Mouse (Mus musculus): ENCODE measurements around the gene 1810062G17Rik.

The 1810062G17Rik gene

DNA sequence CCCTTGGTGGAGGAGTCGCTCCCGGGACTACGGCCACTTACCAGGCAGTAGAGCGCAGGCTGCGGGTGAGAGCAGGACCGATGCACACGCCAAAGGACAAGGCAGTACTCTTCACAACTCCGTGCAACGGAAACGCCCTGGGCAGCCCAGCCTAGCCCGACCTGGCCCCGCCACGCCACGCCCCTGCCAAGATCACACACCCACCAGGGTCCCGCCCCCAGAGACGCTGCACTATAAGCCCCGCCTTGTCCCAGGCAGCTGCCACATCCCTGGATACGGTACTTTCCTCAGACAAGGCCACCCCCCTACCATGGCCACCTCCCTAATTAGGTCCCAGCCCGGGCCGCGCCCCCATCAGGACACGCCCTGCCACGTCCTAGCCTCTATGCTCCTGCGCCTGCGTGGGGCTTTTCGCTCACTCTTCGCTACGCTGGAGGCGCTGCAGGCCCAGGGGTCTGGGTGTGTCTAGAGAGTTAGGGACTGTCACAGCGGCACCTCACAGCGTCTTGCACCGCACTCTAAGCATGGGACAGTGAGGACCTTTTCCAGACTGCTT, at the start of gene 1810062G17Rik, which contains the start of gene Anxa5:
Gene 1810062G17Rik (plus strand): TSS at position 406 of the 556 bp plus-strand sequence.
Gene Anxa5 (minus strand): TSS at position 363 of the 556 bp plus-strand sequence.
- DNase-seq: peak; percentile 85 to 91

DNA sequence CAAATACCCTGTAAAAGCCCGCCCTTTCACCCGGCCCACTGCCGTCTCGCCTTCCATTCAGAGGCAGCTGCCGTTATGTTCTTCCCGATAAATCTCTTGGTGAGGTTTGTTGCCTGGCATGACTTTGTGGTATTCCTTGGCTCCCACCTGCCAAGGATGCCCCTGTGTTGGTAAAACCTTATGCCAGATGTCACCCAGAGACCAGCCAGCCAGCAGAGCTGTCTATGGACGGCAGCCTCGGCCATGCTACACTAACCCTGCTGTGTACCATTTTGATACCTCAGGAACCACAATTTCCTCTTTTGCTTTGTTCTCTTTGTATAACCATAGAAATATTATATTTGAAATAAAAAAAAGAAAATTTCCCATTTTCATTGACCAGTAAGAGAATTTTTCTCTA, 48.4 kb upstream of the 1810062G17Rik start:
- DNase-seq: no peak

DNA sequence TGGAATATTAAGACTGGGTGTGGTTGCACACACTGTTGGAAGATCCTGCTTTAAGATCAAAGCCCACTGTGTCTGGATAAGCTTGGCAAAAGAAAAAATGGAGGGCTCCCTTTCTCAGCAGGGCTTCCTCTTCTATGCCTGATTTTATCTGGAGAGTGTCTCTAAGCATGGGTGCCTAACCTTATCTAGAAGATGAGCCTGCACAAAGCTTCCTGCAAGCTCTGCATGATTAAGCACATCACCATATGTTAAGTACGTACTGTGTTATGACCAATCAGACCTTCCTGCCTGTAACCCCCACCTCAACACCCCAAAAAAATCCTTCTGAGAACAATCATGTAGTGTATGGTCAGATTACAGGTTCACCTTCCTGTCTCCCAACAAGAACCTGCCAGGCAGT, 45.4 kb upstream of the 1810062G17Rik start:
- DNase-seq: no peak

DNA sequence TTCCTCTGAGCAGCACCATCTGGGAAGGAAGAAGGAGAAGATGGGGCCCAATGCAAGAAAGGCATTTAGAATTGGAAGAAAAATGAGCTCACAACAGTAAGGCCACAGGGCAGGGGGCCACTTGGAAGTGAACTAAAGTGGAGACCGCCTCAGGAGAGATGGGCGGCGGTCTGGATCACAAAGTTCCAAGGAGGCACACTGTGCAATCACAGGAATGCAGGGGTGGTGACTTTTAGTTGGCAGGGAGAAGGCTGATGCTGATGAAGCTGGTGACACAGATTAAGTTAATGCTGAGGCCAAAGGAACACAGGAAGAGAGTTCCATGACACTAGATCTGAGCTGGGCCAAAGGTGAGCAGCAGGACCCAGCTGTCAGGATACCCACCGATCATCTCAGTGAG, 35.5 kb upstream of the 1810062G17Rik start:
- no peak for DNase-seq

DNA sequence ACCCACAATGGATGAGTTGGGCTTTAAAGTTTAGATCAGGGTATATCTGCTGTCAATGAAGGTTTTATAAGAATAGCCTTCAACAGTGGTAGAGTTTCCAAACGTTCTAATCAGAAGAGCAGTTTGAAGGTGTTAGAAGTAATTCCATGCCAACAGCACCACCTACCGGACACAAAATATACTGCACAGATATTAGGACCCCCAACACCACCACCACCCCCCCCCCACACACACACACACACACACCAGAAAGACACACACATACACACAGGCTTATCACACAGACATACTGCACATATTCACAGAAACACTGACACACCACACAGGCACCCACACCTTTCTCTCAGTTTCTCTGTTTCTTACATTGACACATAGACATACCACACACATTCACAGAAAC, 33.3 kb upstream of the 1810062G17Rik start:
- DNase-seq: peak; percentile 79 to 86

DNA sequence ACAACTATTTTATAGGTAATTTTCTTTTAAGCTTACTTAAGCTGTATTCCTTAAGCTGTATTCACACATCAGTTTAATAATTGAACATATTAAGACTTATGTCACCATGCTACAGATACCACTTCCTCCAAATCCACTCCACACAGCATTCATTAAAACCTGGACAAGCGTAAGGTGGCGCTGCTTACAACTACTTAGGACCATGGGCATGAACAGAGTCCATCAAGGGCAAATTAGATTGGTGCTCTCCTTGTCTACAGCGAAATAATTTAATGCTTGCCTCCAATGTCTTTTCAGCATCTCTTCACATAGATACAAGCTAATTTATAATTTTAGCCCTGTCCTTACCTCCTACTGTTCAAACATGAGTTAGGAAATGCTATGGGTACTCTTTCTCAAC, 29.7 kb upstream of the 1810062G17Rik start:
- no peak for DNase-seq

DNA sequence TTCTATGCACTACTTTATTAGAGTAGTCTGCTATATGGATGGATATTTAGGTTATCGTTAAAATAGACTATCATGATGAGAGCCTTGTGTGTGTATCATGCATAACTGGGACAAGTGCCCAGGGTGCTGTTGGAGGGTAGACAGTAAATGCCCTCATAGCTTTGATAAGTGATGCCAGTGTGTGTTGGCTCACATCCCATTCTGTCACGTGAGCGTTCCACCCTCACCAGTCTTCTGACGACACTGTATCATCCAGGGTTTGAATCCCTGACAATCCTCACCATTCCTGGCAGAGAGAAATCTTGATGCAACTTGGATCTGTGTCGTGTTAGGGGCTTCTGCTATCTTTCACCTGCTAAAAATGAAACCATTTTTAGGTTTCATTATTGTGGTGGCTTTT, 29.2 kb upstream of the 1810062G17Rik start:
- peak in 1 of 2 experiments; percentile 15 for DNase-seq

DNA sequence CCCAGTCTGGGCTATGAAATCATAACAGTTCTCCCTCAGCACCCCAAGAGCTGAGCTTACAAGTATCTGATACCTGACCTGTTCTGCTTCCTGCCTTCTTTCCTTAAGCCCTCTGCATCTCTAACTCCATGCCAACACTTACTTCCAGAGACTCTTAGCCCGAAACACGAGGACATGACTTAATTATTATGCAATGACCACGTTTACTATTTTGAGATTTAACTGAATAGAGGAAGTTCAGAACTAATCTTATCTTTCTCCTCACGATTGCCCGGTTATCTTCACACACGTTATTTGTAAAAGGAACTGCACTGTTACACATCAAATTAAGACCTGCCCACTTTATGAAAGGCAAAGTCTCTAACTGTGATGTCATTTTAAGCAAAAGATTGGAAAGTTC, 28.8 kb upstream of the 1810062G17Rik start:
- no peak for DNase-seq

DNA sequence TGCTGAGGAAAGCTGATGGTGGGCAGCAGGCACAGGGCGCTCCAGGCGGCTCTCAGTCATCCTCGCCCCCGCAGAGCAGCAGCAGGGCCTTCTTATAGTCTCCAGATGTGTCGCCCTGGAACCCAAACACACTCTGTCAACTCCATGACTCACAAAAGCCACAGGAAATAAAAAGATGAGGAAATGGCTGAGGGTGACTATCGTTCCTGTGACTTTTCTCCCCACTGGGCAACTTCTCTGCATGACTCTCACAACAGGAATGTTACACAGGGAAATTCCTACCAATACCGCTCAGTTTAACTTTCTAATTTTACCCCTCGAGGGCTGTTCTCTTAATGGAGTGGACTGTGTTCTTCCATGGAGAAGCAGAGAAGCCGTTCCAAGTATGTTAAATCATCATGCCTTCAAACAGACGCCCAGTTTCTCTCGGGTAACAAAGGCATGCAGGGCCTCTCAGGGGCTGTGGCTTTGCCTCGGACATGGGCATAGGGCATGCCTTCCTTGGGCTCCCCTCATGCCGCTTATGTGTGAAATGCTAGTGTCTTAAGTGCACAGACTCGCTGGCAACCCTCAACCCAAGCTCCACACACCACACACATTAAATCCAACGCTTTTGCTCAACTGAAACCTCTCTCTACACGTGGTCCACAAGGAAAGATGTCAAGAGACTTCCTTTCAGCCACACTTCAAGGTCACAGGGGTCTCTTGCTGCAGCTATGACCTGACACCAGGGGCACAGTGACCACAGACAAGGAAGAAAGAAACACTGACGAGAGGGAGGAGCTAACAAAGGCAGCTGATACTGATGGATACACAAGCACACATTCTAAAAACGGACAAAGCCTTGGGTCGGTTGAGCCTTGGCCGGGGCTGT, 26.2 kb upstream of the 1810062G17Rik start:
- DNase-seq: no peak

DNA sequence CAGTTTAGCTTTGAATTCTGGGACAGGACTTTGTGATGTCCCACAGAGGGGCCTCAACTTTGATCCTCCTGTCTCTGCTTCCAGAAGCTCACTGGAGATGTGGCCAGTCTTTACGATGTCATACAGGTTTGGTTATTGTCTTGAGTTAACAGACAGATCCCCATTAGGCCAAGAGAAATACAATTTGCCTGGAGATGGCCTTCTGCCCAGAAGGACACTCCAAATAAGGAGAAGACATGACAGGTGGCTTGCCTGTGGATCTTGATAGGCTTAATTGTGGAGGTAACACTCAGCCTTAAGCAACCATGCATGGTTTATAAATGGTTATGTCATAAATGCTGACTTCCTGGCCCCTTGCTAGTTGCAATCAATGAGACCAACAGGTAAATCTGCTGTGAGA, 23.2 kb upstream of the 1810062G17Rik start:
- DNase-seq: peak in 1 of 2 experiments; percentile 11

DNA sequence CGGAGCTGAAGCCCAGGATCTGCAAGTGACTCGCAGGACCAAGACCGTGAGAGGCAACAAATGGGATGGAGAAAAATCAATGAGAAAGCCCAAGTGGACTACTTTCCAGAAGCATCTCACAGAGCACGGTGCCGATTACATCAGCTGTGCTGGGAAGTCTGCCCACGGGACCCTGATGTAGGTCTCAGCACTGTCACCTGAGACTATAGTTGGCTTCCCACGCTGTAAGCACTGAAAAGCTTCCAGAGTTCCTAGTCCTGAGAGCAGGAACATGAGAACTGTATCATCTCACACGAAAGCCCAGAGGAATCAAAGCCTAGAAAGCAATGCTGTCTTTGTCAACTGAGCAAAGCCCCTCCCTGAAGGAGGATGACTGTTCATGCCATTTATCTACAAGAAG, 20.6 kb upstream of the 1810062G17Rik start:
- DNase-seq: no peak

DNA sequence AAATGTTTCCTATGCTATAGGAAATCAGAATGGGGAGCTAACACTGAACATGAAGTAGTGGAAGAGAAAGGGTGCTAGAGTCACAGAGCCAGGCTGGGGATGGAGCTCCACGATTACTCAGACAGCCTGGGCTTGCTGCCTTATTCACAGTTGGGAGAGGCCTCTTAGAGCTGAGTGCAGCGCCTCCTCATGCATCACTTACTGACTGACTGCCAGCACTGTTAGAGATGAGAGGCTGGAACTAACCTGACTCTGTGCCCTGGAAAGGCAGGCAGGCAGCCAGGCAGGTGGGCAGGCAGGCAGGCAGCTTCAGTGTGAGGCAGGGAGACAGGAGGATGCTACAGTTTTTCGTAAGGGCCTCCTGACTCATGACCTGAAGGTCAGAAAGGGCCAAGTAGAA, 20.2 kb upstream of the 1810062G17Rik start:
- peak; percentile 78 to 86 for DNase-seq

DNA sequence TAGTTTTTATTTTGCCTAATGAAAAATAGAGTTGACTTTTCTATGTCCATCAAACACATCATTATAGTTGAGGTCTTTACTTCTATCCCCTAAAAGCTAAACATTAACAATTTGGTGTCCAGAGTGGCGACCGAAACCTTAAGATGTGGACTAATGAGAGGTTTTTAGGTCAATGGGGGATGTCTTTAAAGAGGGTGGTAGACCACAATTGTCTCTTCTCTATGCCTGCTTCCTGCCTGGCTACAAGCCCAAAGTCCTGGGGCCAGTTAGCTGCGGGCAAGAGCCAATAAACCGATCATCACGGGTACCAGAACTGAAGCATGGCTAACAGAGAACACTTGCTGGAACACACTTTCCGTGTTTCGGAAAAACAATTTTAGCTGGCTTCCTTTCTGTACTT, 15.0 kb upstream of the 1810062G17Rik start:
- DNase-seq: peak; percentile 13 to 31

DNA sequence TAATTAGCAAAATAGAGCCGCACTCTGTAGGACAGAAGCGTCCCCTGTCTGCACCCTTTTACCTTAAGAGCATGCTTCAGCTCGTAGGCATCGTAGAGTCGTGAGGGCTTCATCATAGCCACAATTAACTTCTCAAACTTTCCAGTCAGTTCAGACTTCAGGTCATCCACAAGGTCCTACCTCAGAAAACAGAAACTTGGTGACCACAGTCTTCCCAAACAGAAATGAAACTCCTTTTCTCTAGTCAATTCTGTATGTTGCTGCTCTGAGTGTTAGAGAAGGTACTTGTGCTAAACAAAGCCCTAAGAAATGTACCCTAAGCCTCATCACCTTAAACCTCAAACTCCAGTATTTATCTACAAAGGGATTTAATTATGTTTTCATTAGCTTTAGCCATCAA, 13.9 kb upstream of the 1810062G17Rik start:
- no peak for DNase-seq

DNA sequence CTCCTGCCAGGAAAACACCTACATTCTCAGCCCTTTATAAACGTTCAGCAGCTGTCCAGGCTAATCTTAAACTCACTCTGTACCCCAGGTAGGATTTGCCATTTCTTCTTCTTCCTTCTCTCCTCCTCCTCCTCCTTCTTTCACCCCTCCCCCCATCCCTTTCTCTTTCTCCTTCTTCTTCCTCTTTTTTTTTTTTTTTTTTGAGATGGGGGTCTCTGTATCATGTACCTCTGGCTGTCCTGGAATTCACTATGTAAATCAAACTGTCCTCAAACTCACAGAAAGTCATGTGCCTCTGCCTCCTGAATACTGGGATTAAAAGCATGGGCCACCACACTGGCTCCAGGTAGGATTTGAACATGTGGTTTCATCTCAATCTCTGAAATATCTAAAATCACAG, 13.4 kb upstream of the 1810062G17Rik start:
- no peak for DNase-seq

DNA sequence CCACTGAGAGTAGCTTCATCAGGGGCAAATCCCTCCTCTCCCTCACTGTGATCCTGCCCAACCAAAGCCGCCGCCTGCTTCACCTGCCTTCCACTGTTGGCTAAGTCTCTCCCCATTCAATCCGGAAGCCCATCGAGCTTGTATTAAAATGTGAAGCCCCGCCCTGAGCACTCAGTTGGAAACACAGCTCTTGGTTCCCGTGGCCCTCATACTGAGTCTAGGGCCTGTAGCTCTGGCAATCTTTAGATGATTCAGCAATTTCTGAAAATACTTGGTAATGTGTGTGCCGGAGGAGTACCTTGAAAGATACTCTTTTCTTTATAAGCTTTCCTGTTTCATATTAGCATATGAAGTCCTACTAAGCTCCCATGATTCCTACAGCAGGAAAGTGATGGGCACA, 10.2 kb upstream of the 1810062G17Rik start:
- no peak for DNase-seq

DNA sequence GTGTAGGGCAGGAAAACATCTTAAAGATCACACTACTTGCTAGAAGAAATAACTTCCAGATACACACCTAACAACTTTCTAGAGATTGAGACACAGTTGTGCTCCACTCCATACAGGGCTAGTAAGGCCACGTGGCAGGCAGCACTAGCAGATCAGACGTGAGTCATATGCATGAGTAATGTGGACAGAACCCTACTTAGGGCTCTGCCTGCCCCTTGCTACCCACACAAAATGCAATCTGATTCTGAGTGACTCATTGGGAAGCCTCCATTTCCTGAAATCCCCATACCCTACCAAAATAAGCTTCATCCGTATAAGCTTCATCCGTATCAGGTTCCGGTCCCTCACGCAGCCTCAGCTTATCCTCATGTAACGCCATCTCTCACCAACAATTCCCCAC, 8.1 kb upstream of the 1810062G17Rik start:
- DNase-seq: no peak

DNA sequence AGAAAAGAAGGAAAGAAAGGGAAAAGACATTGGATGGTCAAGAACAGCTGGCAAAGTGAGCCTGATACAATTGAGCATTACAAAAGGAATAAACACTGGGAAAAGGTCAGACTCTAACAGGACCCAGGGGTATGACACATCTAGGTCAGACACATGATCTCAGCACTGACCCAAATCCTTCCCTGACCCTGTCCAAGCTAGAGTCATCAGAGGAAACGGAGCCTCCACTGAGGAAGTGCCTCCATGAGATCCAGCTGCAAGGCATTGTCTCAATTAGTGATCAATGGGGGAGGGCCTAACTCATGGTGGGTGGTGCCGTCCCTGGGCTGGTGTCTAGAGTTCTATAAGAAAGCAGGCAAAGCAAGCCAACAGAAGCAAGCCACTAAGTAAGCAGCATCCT, 6.9 kb upstream of the 1810062G17Rik start:
- no peak for DNase-seq

DNA sequence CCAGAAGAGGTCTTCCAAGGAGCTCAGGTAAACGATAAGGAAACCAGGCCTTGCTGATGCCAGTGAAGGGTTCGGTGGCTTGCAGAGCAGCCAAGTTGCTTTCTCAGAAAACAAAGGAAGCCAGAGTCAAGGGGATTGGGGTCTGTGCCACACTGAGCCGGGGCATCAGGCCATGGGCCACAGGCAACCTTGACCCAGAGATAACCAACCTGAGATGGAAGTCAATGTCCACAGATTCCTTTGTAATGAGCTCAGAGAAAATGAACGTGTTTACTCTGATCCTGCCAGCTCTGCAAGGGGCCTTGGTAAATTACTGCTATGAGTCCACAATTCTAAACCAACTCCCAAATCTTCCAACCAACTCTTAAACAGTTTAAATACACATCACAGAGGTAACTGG, 3.9 kb upstream of the 1810062G17Rik start:
- no peak for DNase-seq

DNA sequence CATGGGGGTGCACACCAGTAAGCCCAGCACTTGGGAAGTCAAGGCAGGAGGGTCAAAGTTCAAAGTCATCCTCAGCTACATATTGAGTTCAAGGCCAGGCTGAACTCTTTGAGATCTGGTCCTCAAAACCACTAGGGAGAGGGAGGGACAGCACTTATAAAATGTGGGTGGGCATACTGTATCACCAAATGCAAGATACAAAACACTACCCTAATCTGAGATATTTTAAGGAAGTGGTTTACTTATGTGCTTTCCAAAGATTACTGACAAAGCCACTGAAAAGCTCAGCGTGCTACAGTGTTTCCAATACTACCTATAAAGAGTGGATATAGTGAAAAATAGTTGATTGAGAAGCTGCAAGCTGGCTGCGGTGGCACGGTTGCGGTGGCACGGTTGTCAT, 2.5 kb upstream of the 1810062G17Rik start:
- DNase-seq: no peak

DNA sequence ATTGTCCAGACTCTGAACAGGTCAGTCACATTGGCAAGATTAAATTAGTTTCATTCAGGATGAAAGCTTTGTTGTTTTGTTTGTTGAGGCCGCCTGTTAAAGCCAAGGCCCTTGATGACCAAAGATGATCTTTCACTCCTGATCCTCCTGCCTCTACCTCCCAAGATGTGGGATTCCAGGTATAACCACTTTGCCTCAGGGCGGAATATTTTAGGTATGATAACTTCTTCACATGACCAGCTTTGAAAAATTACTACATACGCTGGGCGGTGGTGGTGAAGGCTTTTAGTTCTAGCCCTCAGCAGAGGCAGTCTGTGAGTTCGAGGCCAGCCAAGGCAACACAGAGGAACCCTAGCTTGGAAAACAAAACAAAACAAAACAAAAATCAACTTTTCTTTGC, 1.3 kb upstream of the 1810062G17Rik start:
- no peak for DNase-seq

DNA sequence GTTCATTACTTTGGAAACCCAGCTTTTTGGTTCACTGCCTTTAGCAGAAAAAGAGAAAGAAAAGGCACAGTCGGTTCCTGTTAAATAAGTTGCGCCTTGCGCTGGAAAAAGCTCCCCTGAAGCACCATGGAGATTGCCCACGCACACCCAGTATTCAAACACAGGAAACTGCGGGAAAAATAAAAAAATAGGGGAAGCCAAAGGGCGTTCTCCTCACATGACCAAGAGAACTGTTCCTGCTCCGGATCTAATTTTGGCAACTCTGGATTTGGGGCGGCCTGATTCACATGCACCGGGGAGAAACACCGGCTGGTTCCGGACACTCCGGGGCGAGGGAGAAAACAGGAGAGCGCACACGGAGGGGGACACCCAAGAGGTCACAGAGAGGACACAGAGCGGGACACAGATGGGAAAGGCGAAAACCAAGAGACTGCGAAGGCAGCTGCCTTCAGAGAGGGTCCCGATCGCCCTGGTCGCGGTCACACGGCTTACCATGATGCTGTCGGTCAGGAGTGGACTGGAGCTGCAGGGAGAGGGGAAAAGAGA, 726 bp upstream of the 1810062G17Rik start:
- DNase-seq: peak in 1 of 2 experiments; percentile 18

DNA sequence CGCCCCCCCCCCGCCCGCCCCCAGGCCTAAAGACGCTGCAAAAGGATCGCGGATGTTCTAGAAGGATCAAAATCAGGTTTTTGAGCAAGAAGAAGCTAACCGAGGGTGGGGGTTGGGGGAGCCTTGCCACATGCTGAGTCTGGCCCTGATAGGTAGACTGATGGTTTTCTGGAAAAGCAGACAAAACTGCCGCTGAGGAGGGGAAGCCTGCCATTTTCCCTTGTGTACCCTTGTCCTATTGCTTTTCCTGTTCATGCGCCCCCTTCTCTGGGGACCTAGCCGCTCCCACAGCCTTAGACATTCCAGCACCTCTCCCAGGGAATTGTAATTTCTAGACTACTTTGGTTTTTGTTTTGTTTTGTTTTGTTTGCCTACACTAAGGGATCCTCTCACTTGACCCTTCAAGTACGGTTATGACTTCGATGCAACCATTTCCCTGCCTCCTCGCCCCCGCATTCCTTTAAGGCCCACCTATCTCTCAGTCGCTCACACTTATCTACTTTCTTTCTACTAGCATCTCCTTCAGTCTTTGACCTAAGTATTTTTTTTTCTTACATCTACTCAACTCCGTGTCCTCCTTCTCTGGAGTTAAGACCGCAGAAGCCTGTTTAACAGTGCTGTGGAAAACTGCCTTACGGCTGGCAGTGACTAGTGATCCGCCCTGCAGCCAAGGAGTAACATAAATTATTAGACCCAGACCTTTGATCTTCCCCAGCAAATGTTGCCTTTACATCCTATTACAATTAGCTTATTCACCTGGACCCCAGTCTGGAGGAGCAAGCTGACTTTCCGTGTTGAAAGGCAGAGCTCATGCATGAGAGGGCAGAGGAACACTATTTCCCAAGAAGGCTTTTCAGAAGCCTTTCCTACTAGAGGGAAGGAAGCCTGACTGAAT, 771 bp downstream of the 1810062G17Rik start:
- DNase-seq: peak; percentile 23 to 34
